Mouse (Mus musculus) lung, embryonic 14.5 days (tissue): ENCODE measurements at regions not wholly inside any gene's neighbourhood (a gene's known extent, or its start where the extent isn't known, plus 50 kb on each side); places are given as distances from the start of the nearest gene placed in this dataset.

ENCODE experiments used
- ATAC-seq: fragments of 200-750 bp; cut with Nextera tagmentation; 2 replicates; pipeline ENCODE4 v1.8.0; 2017; ENCODE audit warnings: mild to moderate bottlenecking, moderate TSS enrichment, moderate library complexity; ENCODE audit not compliant: insufficient read depth
- DNase-seq: peaks from one replicate; pipeline ENCODE4 v3.0.0-alpha.2; 2015
- H3K27ac ChIP-seq: fragments of 300-500 bp; sonication (generic); 2 replicates; pipeline ENCODE4 v1.5.1; 2014; ENCODE audit warnings: low read depth, mild to moderate bottlenecking, moderate library complexity
- H3K27me3 ChIP-seq: fragments of 300-500 bp; sonication (generic); 2 replicates; pipeline ENCODE4 v1.6.1; 2014; ENCODE audit warnings: low read length, control low read depth; ENCODE audit not compliant: insufficient read depth
- H3K36me3 ChIP-seq: fragments of 300-500 bp; sonication (generic); 2 replicates; pipeline ENCODE4 v1.6.1; 2014; ENCODE audit warnings: control low read depth; ENCODE audit not compliant: insufficient read depth
- H3K4me1 ChIP-seq: fragments of 300-500 bp; sonication (generic); 2 replicates; pipeline ENCODE4 v1.6.1; 2014; ENCODE audit warnings: antibody characterized with exemption, control low read depth; ENCODE audit not compliant: insufficient read depth
- H3K4me2 ChIP-seq: fragments of 300-500 bp; sonication (generic); 2 replicates; pipeline ENCODE4 v1.6.1; 2014; ENCODE audit warnings: mild to moderate bottlenecking
- H3K4me3 ChIP-seq: fragments of 300-500 bp; sonication (generic); 2 replicates; pipeline ENCODE4 v1.5.1; 2014; ENCODE audit warnings: low read depth, low read length
- H3K9ac ChIP-seq: fragments of 300-500 bp; sonication (generic); 2 replicates; pipeline ENCODE4 v1.6.1; 2014
- H3K9me3 ChIP-seq: fragments of 300-500 bp; sonication (generic); 2 replicates; pipeline ENCODE4 v1.6.1; 2016; ENCODE audit warnings: low read depth, low read length, control low read depth
- CTCF ChIP-seq: IDR thresholded peaks from 2 replicates; pipeline ENCODE4 v1.5.1; 2016; ENCODE audit warnings: antibody characterized with exemption, low read depth
- WGBS: fragments of 180-500 bp; shearing (Covaris S2); extraction: QIAGEN DNeasy Blood & Tissue Kit; methylation state at CpG from one replicate; pipeline ENCODE4 v1.1.7; 2014; 5-methylcytosine and 5-hydroxymethylcytosine counted together

DNA sequence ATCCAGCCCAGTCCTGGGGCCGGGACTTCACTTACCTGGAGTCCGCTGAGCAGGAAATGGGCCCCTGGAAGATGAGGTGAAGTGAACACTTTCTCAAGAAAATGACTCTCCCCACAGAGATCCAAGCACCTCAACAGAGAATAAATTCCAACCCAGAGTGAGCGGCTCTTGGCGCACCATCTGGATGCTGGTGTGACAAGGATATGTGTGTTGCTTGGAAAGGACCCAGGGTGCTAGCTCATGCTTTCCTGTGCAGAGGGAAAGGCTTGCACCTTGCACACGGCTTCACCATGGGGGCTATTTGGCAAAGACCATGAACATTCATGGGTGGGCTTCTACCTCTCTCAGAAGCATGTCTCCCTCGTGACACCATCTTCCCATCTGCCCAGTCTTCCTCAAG lies 151.7 kb downstream of the Zfp36l1 start:
- no peaks in the 10 kb centered on the region for H3K27me3 ChIP-seq
- 79% methylated on average over 6 of the region's 6 CpGs for WGBS
- no peaks in the 10 kb centered on the region for H3K36me3 ChIP-seq
- ATAC-seq (no peak), DNase-seq (no peak)
- no peaks in the 10 kb centered on the region for H3K9me3 ChIP-seq
- H3K4me3 ChIP-seq = no peak overlapping the region
- no peak overlapping the region for H3K9ac ChIP-seq
- peaks cover 27% of the 10 kb centered on the region for H3K4me1 ChIP-seq
- H3K4me2 ChIP-seq = no peak overlapping the region
- no peak overlapping the region for H3K27ac ChIP-seq
- TF ChIP-seq CTCF = no peak

DNA sequence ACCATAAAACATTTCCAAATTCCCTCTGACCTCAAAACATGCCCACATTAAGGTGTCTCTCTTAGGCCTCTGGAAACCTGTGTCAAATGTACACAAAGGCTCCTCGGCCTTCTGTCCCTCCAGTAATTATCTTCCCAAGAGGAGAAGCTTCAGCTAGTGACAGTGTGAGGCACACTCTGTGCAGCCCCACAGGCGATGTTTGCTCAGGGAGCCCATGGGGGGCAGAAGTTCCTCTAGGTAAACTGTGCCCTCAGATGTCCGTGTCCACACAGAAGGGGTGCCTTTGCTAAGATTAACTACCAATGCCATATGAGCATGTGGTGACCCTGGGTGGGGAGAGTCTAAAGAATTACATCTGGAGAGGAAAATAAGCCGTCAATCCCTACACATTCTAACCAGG lies 152.4 kb downstream of the Zfp36l1 start:
- Histone ChIP-seq H3K36me3 (no peaks in the 10 kb centered on the region), H3K9ac (no peak overlapping the region), H3K4me3 (no peak overlapping the region), H3K4me1 (peaks cover 21% of the 10 kb centered on the region), H3K9me3 (no peaks in the 10 kb centered on the region), H3K27me3 (no peaks in the 10 kb centered on the region), H3K27ac (no peak overlapping the region), H3K4me2 (no peak overlapping the region)
- DNase-seq (no peak), ATAC-seq (no peak)
- 66% methylated on average over 4 of the region's 4 CpGs for WGBS
- TF ChIP-seq CTCF = no peak

DNA sequence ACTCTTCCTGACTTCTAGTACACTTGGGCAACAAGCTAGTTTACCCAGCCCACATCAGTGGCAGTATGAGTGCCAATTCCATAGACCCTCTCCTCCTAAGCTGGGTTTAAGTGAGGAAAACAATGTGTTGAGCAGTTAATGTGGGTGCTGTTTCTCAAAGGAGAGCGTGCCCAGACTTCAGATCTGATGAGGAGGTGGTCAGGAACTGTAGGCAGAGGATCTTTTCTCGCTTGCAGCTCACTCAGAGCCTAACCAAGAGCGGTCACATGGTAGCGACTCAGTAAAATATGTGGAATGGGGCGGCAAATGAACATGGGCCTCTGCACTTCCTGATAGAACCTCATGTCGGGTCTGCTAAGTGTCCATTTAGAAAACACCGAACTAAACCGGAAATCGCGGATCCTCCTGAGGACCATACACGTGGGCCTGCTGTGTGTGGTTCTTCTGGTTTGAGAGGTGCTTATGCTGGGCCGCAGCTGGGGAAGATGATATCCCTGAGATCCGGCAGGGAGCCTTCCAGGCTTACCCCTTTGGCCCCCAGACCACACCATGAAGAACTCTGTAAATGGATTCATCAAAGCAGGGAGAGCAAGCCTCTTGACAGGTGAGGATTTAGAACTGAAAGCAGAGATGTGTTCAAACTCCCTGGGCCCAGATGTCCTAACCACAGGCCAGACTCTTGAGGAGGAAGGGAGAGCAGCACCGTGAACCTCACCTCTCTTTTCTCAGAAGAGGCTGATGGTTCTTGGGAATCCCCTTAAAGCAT lies 153.1 kb downstream of the Zfp36l1 start:
- 81% methylated on average over 14 of the region's 14 CpGs for WGBS
- DNase-seq = no peak
- Histone ChIP-seq H3K27ac (no peak overlapping the region), H3K27me3 (no peaks in the 10 kb centered on the region), H3K36me3 (no peaks in the 10 kb centered on the region), H3K9ac (no peak overlapping the region), H3K4me2 (no peak overlapping the region), H3K4me1 (peaks cover 13% of the 10 kb centered on the region), H3K4me3 (no peak overlapping the region), H3K9me3 (no peaks in the 10 kb centered on the region)
- ATAC-seq = no peak
- TF ChIP-seq CTCF = no peak

DNA sequence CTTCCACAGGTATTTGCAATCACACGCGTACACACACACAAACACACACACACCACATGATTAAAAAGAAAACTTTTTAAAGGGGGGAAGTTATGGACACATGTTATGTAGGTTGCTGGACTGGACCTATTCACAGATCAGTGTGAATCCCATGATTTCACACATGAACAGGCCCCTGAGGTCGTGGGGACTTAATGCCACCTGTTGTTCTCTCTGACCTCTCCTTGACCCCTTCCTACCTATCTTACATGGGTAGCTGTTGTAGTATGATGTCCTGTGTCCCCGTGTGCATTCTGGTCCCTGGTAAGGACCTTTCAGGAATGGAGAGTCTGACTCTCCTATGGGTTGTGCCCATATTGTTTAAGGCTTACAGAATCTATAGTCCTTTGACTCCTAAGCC lies 155.6 kb downstream of the Zfp36l1 start:
- ATAC-seq (no peak), DNase-seq (no peak)
- Histone ChIP-seq H3K4me1 (peaks cover 4% of the 10 kb centered on the region), H3K9me3 (no peaks in the 10 kb centered on the region), H3K4me2 (no peak overlapping the region), H3K9ac (no peak overlapping the region), H3K4me3 (no peak overlapping the region), H3K27me3 (no peaks in the 10 kb centered on the region), H3K27ac (peak overlapping the region; percentile 42), H3K36me3 (no peaks in the 10 kb centered on the region)
- WGBS = 84% methylated on average over 4 of the region's 4 CpGs
- TF ChIP-seq CTCF = no peak

DNA sequence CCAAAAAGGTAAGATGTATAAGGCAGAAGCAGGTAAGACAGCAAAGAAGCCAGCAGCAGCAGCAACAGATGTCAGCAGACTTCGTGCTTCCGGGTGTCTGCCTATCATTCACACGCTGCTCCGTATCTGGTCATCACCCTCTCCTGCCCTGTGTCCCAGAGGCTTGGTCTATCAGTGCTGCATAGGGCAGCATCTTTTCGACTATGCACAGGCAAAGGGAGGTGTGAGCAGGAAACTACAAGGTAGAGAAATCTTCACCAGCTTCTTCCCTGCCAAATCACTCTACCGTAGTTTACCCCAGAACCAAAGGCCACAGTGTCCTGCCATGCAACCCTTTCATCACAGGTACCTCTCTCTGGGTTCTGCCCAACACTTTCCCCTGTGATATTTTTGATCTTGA lies 156.5 kb downstream of the Zfp36l1 start:
- 66% methylated on average over 6 of the region's 6 CpGs for WGBS
- Histone ChIP-seq H3K27me3 (no peaks in the 10 kb centered on the region), H3K4me2 (no peak overlapping the region), H3K36me3 (no peaks in the 10 kb centered on the region), H3K27ac (no peak overlapping the region), H3K4me3 (no peak overlapping the region), H3K4me1 (peaks cover 4% of the 10 kb centered on the region), H3K9ac (no peak overlapping the region), H3K9me3 (no peaks in the 10 kb centered on the region)
- DNase-seq = no peak
- no peak for ATAC-seq
- no peak for TF ChIP-seq CTCF

DNA sequence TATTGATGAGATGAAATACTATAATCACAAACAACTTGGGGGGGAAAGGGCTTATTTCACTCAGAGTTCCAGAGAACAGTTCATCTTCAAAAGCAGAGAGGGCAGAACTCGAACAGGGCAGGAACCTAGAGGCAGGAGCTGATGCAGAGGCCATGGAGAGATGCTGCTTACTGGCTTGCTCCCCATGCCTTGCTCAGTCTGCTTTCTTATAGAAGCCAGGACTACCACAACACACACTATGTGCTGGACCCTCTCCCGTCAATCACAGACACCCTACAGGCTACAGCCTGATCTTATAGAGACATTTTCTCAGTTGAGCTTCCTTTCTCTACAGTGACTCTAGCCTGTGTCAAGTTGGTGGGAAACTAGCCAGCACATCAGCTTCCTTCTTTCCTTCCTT lies 157.3 kb downstream of the Zfp36l1 start:
- ATAC-seq (no peak), DNase-seq (no peak)
- no peak for TF ChIP-seq CTCF
- 87% methylated on average over 2 of the region's 2 CpGs for WGBS
- Histone ChIP-seq H3K4me2 (no peak overlapping the region), H3K36me3 (no peaks in the 10 kb centered on the region), H3K9ac (no peak overlapping the region), H3K9me3 (no peaks in the 10 kb centered on the region), H3K4me3 (no peak overlapping the region), H3K27ac (no peak overlapping the region), H3K4me1 (peaks cover 4% of the 10 kb centered on the region), H3K27me3 (no peaks in the 10 kb centered on the region)

DNA sequence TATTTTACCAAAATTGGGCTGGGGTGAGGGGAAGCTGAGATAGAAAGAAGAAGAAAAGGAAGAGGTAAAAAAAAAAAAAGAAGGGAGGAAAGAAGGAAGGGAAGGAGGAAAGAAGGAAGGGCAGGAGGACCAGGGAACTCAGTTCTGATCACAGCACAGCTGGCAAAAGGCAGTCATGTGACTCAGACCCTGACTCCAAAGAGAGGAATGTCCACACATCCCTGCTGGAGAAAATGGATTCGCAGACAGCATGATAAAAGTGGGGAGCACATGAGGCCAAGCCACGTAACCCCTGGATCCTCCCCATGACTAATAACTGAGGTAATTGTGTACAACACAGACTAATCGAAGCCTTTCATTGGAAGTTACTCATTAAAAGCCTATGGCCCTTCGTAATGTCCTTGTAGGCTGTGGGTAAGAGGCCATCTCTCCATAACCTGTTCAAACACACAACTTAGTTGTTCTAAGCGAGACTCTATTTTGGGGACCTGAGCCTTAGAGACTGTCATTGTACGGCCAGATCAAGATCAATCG lies 162.2 kb downstream of the Zfp36l1 start:
- Histone ChIP-seq H3K4me1 (peaks cover 21% of the 10 kb centered on the region), H3K4me3 (no peak overlapping the region), H3K9ac (no peak overlapping the region), H3K4me2 (no peak overlapping the region), H3K36me3 (no peaks in the 10 kb centered on the region), H3K27ac (peak overlapping the region; percentile 92), H3K9me3 (no peaks in the 10 kb centered on the region), H3K27me3 (no peaks in the 10 kb centered on the region)
- no peak for TF ChIP-seq CTCF
- no peak for ATAC-seq
- no peak for DNase-seq
- WGBS = 87% methylated on average over 7 of the region's 7 CpGs
